Mouse (Mus musculus): Measurements from ENCODE around the gene Cavin1.
A peak's percentile ranks its signal among the peaks of the same experiment; 100 is the strongest.
"Not testable (repeated sequence)": the region's sequence is repeated elsewhere in the genome, so short reads cannot be mapped to it uniquely, and the experiment has no call there.

The Cavin1 gene

DNA sequence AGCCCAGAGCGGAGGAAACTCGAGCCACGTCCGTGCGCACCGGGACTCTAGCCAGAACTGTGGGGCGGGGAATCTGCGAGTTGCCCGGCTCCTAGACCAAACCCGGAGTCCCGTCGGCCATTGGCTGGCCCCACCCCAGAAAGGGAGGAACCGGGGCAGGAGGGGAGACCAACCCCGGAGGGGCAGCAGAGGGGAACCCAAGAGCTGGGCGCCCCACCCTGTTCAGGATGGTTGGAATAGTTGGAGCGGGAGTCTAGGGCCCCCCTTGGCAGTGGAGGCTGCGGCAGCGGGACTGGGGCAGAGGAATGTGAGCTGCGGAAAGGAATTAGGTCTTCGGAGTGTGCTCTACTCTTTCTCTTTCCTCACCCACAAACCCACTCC is at the start of gene Cavin1:
Gene Cavin1 (minus strand): TSS at position 331 of the 381 bp plus-strand sequence.
- DNase-seq (ENCODE audit: low read depth, low spot score), result peak; percentile 96

DNA sequence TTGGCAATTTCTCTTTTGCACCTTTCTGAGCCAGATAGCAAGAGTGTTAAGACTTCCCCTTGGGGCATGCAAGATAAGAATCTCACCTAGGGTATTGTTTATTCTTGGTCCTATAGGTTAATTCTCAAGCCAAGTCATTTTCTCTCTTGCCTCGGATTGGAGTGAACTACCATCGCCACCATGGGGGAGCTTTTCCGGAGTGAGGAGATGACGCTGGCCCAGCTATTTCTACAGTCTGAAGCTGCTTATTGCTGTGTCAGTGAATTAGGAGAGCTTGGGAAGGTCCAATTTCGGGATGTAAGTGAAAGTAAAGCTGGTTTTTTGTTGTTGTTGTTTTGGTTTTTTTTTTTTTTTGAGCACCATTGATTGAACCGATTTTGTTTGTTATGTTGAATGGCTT is 41.0 kb upstream of the Cavin1 start:
- no peak for DNase-seq (ENCODE audit: low read depth, low spot score)

GRCm38 (mm10) chr11:101009888-101010784 is 39.4 kb upstream of the Cavin1 start:
- no peak for DNase-seq (ENCODE audit: low read depth, low spot score)

DNA sequence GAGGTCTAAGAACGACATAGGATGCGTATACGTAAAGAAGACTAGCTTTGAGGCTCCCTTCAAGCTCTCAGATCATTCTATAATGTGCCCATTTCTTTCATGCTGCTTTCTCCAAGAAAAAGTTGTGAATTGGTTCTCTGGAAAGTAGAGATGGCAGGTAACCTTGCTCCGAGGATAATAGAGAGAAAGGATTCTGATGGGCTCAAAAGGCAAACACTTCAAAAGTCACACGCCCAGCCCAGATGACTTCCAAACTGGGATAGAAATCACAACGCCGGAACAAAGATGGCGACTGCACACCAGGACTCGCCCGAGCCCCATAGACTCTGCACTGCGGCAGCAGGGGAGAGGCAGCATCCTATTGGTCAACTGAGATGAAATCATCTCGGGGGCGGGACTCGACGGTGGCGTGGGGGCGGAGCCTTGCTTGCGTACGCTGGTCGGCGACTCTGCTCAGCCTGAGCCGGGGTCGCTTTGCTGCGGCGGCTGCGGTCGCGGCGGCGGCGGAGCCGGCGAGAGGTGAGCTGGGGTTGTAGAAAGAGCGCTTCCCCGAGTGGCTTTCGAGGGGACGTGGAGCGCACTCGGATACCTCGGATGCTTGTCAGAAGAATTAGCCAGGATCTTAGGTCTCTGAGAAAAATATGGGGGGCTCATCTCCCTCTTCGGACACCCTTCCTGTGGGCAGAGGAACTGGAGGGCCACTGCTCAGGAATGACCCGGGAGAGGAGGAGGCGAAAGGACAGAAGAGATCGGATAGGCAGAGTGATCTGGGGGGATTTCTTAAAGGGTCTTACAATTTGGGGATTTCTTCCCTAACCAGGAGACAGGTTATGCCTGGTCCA is 38.6 kb upstream of the Cavin1 start, which contains the start of gene Atp6v0a1:
Gene Atp6v0a1 (plus strand): TSS at position 407 of the 842 bp plus-strand sequence.
- peak; percentile 96 for DNase-seq (ENCODE audit: low read depth, low spot score)

DNA sequence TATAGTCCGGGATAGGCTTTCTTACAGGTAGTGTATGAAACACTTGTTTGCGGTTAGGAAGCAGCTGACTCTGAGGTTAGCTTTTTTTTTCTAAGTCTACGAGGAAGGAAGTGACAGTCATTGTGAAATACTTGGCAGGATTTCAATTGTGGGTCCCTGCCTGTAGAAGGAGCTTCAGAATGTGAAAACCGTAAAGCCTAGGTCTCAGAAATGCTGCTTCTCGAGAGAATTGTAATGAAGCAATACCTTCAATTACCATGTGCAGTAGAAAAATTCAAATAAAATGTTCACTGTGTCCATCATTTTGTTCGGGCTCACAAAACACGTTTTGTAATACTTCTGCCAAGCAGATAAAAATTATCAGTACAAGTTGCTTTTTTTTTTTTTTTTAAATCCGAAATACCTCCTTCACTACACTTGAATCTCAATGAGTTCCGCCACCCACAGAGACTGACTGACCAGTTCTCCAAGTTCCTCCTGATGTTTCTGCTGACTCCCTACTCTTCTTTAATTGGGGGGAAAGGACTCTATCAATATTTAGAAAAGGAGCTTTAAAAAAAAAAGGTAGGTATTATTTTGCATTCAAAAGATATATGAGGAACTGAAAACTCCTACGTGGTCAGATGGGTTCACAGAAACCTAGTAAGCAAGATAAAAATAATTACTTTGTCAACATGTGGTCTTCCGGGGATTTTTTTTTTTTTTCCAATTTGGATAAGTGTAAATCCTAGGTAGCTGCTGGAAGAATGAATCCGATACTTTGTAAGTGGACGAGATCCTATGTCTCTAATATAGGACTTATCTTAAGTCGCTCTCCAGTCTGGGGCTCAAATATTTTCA is 37.7 kb upstream of the Cavin1 start:
- DNase-seq (ENCODE audit: low read depth, low spot score), result peak; percentile 74

GRCm38 (mm10) chr11:101003025-101003685 is 32.5 kb upstream of the Cavin1 start:
- no peak for DNase-seq (ENCODE audit: low read depth, low spot score)

DNA sequence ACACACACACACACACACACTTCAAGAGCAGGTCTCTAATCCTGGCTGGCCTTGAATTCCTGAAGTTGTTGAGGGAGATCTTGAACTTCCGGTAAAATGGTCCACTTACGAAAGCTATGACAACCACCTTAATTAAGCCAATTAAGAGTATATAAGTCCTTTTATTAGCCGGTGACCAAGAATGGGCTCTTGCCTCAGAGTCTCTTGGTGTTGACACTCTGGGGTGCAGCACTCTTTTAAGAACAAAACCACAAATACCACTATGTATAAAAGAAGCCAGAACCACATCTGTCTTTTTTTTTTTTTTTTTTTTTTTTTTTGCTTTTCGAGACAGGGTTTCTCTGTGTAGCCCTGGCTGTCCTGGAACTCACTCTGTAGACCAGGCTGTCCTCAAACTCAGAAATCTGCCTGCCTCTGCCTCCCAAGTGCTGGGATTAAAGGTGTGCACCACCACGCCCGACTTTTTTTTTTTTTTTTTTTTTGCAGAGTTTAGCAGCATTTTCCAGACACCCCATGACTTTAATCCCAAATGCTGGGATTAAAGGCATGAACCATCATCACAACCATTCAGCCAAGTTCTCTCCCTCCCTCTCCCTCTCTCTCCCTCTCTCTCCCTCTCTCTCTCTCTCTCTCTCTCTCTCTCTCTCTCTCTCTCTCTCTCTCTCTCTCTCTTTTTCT is 31.3 kb upstream of the Cavin1 start:
- not testable (repeated sequence) for DNase-seq (ENCODE audit: low read depth, low spot score)

DNA sequence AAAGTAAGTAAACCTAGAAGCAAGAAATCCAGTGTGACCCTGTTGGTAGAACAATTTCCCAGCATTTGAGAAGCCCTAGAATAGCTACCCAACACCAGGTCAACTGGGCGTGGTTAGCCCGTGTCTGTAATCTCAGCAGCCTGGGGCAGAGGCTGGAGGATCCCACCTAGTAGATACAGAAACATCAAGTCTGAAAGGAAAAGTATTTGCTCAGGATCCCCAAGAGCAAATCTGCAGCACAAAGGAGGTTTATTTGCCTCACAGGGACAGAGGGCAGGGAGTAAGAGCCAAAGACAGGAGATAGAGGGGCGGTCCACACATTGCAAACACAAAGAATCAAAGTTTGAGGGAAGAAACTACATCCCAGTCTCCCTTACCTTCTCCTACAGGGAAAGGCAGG is 28.6 kb upstream of the Cavin1 start:
- DNase-seq (ENCODE audit: low read depth, low spot score), result no peak

DNA sequence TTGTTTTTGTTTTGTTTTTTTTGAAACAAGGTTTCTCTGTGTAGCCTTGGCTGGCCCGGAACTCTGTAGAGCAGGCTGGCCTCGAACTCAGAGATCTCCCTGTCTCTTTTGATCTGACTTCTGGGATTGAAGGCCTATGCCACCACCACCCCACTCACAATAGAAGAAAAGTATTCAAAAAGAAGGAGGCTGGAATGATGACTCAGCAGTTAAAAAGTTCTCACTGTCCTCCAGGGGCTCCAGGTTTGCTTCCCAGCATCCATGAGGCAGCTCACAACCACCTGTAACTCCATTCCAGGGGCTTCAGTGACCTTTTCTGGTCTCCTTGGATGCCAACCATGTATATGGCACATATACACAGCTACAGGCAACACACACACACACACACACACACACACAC is 28.1 kb upstream of the Cavin1 start:
- no peak for DNase-seq (ENCODE audit: low read depth, low spot score)

DNA sequence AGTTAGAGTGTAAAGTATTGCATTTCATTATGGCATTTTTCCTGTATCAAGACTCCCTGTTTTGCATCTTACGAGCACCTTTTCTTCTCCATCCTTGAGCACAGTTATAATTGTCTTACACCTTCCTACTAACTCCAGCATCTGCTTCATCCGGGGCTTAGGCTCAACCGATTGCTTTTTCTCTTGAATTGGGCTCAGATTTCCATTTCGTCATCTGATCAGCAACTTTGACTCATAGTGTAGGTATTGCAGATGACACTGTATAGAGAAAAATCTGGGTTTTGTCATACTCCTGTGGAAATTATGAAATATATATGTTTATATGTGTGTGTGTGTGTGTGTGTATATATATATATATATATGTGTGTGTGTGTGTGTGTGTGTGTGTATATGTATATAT is 25.8 kb upstream of the Cavin1 start:
- DNase-seq (ENCODE audit: low read depth, low spot score), result no peak

DNA sequence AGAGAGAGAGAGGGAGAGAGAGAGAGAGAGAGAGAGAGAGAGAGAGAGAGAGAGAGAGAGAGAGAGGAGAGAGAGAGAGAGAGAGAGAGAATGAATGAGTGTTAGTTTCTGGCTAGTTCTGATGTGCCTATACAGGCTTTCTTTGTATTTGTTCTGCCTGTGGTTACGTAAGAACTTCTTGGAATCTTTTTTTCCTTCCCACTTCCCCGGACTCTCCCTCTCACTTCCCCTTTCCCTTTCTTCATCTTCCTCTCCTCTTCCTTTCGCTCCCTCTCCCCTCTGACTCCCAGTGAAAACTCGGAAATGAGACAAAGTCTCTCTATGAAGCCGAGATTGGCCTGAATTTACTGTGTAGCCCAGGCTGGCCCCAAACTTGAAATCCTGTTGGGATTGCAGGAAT is 24.0 kb upstream of the Cavin1 start:
- DNase-seq (ENCODE audit: low read depth, low spot score), result no peak

- DNase-seq (ENCODE audit: low read depth, low spot score), result no peak
These were observed 23.5 kb upstream of the Cavin1 start for GRCm38 (mm10) chr11:100994233-100994632.

DNA sequence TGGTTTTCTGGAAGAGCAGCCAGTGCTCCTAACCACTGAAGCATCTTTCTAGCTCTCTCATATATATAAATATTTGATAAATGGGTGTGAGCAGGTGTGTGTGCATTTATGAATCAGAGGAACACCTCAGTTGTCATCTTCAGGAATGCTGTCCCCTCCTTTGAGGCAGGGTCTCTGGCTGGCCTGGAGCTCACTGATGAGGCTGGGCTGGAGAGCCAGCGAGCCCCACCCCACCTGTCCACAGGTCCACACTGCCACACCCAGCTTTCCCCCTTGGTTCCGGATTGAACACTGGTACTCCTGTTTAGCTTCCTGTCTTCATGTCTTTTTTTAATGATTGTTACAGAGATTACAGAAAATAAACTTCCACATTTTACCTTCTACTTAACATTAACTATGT is 22.8 kb upstream of the Cavin1 start:
- no peak for DNase-seq (ENCODE audit: low read depth, low spot score)

GRCm38 (mm10) chr11:100991027-100991534 is 20.4 kb upstream of the Cavin1 start:
- no peak for DNase-seq (ENCODE audit: low read depth, low spot score)

- no peak for DNase-seq (ENCODE audit: low read depth, low spot score)
These were observed 19.0 kb upstream of the Cavin1 start for GRCm38 (mm10) chr11:100989666-100990065.

GRCm38 (mm10) chr11:100988674-100989073 is 18.0 kb upstream of the Cavin1 start:
- DNase-seq (ENCODE audit: low read depth, low spot score), result no peak

DNA sequence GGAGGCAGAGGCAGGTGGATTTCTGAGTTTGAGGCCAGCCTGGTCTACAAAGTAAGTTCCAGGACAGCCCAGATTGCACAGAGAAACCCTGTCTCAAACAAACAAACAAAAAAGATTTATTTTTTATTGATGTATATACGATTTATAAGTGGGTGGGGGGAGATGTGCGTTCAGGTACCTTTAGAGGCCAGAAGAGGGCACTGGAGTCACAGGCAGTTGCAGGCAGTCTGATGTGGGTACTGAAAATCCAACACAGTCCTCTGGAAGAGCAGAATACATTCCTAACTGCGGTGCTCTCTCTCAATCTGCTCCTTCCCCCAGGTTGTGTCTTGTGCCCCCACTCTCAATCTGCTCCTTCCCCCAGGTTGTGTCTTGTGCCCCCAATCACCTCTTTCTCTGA is 14.9 kb upstream of the Cavin1 start:
- DNase-seq (ENCODE audit: low read depth, low spot score), result no peak

GRCm38 (mm10) chr11:100983778-100984131 is 13.1 kb upstream of the Cavin1 start:
- DNase-seq (ENCODE audit: low read depth, low spot score), result no peak

- DNase-seq (ENCODE audit: low read depth, low spot score), result peak; percentile 72
These were observed 12.6 kb upstream of the Cavin1 start for GRCm38 (mm10) chr11:100983125-100983777.

GRCm38 (mm10) chr11:100982087-100982486 is 11.4 kb upstream of the Cavin1 start:
- no peak for DNase-seq (ENCODE audit: low read depth, low spot score)

Data from skeletal muscle tissue, adult 2 months (tissue).